Mouse (Mus musculus) left cerebral cortex, postnatal 14 days (tissue): ENCODE results near the gene Selenow. TPM values are rescaled to one million over a fixed set of nuclear protein-coding genes. Genes with fewer than 3 reads are reported as not detected.

Experiments used
- DNase-seq, 2 experiments: peaks; one replicate each; pipeline ENCODE4 v3.0.0; 2021 to 2022; ENCODE audit warnings: low spot score in 2 of 2, mixed read lengths in 1 of 2
- intact Hi-C: fragments of 180-260 bp; cut with DNase I; formaldehyde crosslinking; loops from one replicate; pipeline ENCODE4 v1.15.1; 2025
- total RNA-seq, 2 experiments: library from RNA; stranded (reverse); gene quantifications; 2 replicates each; pipeline ENCODE4 v1.2.3; 2021

Gene Selenow
- total RNA-seq, 2 experiments from 2014 or later = 1,549 to 1,751 TPM

DNA sequence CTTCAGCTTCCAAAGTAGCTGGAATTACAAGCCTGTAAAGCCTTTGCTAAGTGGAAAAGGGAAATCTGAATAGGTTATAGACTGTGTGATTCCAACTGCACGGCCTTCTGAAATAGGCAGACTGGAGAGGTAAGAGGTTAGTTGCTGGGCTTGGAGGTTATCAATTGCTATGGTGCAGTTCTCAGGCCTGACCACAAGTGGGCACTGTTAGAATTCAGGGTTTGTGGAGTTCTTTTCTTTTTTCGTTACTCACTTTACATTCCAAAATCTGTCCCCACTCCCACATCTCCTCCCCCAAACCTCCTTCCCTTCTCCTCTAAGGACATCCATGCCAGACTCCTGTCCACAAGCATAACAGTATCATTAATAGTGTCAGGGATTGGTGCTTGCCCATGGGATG, 8.0 kb downstream of the Selenow start:
- intact Hi-C loops = no loop called here
- DNase-seq = peak in 1 of 2 experiments; percentile 58

DNA sequence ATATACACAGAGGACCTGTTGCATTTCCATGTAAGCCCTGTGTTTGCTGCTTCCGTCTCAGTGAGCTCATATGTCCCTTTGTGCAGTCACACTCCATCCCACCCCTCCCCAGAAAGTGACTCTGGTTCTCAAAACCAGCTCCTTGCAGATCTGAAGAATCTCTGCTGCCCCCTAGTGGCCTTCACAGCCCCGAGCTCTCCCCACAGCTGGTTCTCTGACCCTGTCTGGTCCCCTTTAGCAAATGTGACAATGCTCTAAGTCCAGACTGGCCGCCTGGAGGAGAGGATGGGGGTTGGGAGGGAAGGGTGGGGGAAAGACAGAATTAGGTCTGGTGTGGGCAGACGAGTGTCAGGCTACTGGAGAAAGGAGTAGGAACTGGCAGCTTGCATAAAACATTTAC, 10.0 kb downstream of the Selenow start:
- peak; percentile 82 to 90 for DNase-seq
- intact Hi-C loops = loop anchor here (2.0 kb wide), 1 partner anchor 53 kb away; no protein-coding TSS in a partner anchor

DNA sequence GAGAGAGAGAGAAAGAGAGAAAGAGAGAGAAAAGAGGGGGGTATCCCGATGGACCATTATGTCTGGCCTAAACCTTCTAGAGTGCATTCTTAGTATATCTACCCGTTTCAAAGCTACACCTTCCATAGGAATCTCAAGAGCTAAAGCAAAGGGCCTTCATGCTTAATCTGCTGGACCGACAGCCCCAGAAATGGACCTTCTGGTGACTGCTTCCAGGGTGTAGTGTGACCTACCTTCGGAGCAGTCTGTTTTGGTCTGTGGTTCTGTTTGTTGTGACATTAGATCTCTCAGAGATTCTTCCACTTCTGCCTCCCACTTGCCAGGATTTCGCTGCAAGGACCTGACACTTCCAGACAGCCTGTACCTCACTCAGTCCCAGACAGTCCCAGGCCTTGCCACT, 11.7 kb downstream of the Selenow start:
- DNase-seq = no peak
- intact Hi-C loops = no loop called here

DNA sequence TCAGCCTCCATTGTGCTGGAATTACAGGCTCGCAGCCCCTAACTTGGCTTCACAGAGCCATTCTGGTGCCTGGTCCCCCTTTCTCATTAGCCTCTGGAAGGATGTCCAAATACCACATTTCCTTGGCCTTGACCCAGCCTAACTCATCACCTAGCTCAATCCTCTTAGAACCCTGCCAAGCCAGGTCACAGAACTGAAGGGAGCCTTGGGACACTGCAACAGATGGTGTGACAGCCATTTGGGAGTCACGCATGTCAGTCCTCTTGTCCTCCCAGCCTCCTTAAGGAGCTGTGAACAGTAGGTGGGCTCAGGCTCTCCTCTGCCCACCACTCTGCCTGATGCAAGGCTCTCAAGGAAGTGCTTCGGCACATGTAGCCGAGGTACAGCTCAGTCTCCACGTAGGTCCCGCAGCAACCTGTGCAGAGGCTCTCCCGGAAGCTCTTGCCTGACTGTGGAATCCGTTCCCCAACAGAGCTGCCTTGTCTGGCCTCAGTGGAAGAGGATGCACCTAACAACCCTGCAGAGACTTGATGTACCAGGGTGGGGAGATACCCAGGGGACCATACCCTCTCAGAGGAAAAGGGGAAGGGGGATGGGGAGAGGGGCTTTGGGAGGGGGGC, 14.1 kb downstream of the Selenow start:
- DNase-seq = no peak
- intact Hi-C loops = no loop called here

DNA sequence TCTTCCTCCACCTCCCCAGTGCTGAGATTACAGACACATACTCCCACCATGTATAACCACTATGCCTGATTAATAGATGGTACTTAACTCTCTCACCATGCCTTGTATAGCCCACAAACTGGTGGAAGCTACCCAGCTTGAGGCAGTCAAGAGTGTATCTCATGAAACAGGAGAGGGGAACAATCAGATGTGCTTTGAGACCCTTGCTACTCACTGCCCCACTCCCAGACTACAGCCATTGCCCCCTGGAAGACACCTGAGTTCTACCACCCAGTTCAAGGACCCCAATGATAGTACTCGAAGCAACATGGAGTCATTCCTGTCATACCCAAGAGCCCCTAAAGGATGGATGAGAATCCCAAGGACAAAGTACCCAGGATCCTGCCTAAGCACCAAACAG, 15.6 kb downstream of the Selenow start:
- intact Hi-C loops = no loop called here
- DNase-seq = no peak

DNA sequence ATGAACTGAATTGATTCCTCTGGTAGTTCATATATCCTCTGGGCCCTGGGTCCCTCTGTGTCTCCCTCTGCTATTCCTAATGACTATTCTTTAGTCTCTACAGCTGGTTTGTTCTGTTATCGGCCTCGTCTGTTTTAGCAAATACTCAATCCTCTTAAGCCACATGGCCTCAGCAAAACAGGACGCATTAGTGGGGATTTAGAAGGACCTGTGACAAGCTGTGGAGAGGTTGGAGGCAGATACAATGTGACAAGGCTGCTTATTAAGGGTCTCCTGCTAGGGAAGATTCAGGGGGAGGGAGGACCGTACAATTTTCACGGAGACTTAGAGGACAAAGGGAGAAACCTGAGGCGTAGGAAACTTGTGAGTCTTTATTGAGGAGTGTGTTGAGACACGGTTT, 16.3 kb downstream of the Selenow start:
- intact Hi-C loops = no loop called here
- DNase-seq = no peak

DNA sequence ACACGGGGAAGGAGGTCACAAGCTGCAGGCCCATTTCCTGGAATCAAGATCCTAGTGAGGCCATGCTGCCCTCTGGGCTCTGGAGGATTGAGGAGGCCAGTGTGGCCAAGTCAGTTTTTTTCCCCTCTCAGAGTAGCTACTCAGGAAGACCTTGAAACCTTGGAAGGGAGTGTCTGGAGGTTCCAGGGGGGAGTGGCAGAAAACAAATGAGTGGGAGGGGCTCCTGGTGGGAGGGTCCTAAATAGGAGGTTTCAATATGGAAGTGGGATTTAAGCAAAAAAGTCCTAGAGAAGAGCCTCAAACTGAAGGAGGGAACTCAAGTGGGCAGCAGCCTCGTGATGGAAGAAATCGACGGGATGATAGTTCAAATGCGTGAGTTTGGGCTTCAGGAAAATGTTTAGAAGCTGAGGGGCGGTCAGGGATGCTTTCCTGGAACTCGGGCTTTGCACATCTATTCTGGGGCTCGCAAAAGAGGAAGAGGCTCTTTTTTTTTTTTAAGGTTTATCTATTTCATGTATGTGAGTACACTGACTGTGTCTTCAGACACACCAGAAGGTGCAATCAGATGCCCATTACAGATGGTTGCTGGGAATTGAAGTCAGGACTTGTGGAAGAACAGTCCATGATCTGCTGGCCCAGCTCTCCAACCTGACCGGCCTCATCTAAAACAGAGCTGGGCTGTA, 20.7 kb downstream of the Selenow start:
- no peak for DNase-seq
- intact Hi-C loops = no loop called here

DNA sequence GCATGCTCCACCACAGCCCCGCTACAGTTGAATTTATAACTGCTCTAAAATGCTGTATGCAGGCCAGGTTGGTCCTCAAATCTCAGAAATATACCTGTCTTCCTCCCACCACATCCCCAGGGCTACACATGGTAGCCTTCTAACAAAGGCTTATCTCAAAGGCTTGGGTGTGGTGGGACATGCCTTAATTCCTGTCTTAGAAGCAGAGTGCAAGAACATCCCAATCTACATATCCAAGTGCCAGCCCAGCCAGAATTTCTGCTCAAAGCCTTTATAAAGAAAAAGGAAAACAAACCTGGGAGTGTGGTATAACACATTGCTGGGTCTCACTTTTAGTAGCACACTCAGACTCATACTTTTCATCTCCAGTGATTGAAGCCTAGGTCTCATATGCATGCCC, 28.0 kb downstream of the Selenow start:
- intact Hi-C loops = no loop called here
- DNase-seq = no peak

DNA sequence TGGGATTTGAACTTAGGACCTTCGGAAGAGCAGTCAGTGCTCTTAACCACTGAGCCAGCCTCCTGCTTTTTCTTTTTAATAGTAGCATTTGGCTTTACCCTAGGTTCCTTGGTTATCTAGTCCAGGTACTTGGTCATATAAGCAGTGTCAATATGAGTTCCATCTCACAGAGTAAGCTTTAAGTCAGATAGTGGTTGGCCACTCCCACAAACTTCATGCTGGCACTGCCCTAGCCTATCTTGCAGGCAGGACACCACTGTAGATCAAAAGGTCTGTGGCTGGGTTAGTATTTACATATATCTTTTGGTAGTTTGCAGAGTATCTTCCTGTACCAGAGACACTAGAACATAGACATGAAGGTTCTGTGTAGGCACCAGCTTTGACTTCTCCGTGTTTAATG, 38.1 kb downstream of the Selenow start:
- no peak for DNase-seq
- intact Hi-C loops = no loop called here

DNA sequence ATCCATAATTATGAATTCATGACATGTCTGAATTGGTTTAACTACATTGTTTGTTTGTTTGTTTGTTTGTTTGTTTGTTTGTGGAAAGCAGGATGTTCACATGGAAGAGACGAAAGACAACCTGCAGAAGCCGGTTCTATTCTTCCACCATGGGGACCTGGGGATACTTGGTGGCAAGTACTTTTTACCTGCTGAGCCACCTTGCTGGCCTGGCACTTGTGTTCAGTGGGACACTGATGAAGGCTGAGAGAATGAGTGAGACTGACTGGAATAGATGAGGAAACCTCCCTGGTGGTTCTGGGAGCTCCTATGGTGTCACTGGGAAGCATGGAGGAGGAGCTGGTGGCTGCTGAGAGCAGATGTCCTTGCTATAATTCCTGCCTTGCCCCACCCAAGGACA, 39.9 kb downstream of the Selenow start, which contains the start of gene Crxos:
Gene Crxos (plus strand): TSS at position 301 of the 400 bp plus-strand sequence.
- DNase-seq = no peak
- intact Hi-C loops = no loop called here

DNA sequence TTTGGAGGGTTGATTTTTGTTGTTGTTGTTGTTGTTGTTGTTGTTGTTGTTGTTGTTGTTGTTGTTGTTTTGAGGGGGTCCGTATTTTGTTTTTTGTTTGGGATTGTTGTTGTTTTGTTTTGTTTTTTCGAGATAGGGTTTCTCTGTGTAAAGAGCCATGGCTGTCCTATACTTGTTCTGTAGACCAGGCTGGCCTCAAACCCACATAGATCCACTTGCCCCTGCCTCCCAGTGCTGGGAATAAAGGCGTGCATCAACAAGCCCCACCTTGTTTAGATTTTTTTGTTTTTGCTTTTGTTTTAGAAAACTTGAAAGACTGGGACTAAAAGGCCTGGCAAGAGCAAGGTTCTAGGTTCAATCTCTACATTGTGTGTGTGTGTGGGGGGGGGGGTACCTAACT, 40.4 kb downstream of the Selenow start:
- no peak for DNase-seq
- intact Hi-C loops = no loop called here

DNA sequence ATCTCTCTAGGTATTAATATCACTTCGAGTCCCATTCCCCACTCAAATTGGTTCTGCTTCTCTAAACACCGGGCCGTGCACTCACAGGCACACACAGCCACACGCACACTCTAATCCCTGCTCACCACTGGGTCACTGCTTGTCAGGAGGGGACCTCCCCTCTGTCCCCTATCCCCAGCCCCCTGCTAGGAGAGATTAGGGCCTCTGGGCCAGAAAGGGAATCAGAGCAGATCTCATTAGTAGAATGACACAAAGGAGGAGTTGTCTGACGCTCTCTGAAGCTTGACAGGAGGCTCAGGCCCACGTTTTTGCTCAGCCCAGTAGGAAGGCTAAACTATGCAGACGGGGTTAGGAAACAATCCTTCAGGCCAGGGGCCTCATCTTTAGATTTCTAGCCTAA, 40.8 kb downstream of the Selenow start:
- no peak for DNase-seq
- intact Hi-C loops = no loop called here

DNA sequence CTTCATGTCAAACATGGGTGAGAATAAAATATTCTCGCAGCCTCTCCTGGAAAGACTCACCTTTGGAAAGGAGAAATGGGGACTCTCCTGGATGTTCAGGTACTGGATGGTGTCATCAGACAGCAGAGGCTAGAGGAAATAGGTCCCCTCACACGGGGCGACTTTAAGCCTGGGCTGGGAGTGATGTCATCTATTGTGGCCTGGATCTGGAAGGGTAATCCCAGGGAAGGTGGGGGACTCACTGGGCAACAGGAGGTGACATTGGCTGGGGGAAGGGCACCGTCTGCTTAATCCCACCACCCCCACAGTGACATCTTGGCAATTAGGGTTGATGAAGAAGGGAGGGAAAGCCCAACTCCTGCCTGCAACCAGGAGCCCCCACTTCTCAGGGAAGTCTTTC, 42.4 kb downstream of the Selenow start, which contains the start of gene Crx:
Gene Crx (minus strand): TSS at position 213 of the 400 bp plus-strand sequence.
- intact Hi-C loops = no loop called here
- DNase-seq = no peak

Other genes starting within 250 kb of the Selenow start
- gene Obox5, start 172.3 kb downstream of the Selenow start, total RNA-seq = not detected
- not detected for gene Obox6, start 82.7 kb downstream of the Selenow start, total RNA-seq
- not detected for gene Crx, start 42.4 kb downstream of the Selenow start, total RNA-seq
- gene Crxos, start 39.8 kb downstream of the Selenow start, total RNA-seq = not detected
- gene Nop53, start 23.7 kb upstream of the Selenow start, total RNA-seq = 100 to 1,000 TPM in 1 of 2 experiments, 10 to 100 TPM in 1; 97.9 to 106 TPM
- gene Ehd2, start 45.2 kb upstream of the Selenow start, total RNA-seq = 1 to 10 TPM; 6.8 to 8.4 TPM
- gene Bicra, start 125.5 kb upstream of the Selenow start, total RNA-seq = 10 to 100 TPM; 14.6 to 16.9 TPM
- under 1 TPM; 0.40 to 0.59 TPM for gene Zfp541, start 139.4 kb upstream of the Selenow start, total RNA-seq
- gene Napa, start 176.1 kb upstream of the Selenow start, total RNA-seq = 100 to 1,000 TPM; 241 to 246 TPM
- gene Kptn, start 197.5 kb upstream of the Selenow start, total RNA-seq = 10 to 100 TPM; 41.7 to 47.5 TPM
- gene Slc8a2, start 207.4 kb upstream of the Selenow start, total RNA-seq = 100 to 1,000 TPM; 343 to 360 TPM